Comparison of ENCODE assay signal across 8 mouse cellular contexts in genomic region chr10:119238985-119239631, GRCm38 (mm10). TPM values are rescaled to one million over a fixed set of nuclear protein-coding genes. Genes with fewer than 3 reads are reported as not detected.
A peak's percentile ranks its signal among the peaks of the same experiment; 100 is the strongest.
DNase-seq lines count a peak whose midpoint lies in the region; ATAC-seq and TF ChIP-seq lines count a peak whose summit lies in the region.

No protein-coding gene starts in this region.

- WGBS in embryonic facial prominence, embryonic 13.5 days = under 1% methylated on average over 52 of the region's 54 CpGs
- under 1% methylated on average over 46 of the region's 54 CpGs for WGBS in heart, embryonic 16.5 days
- under 1% methylated on average over 32 of the region's 54 CpGs for WGBS in lung, embryonic 16.5 days

- peaks cover 19% of the 10 kb centered on the region for H3K4me1 ChIP-seq in embryonic facial prominence, embryonic 13.5 days
- H3K4me1 ChIP-seq in heart, embryonic 16.5 days (ENCODE audit: control insufficient read depth, insufficient read depth, low read length) = peaks cover 19% of the 10 kb centered on the region
- peaks cover 16% of the 10 kb centered on the region for H3K4me1 ChIP-seq in lung, embryonic 16.5 days (replicated peaks; ENCODE audit: control insufficient read depth, insufficient read depth, low read length)

- H3K9ac ChIP-seq in embryonic facial prominence, embryonic 13.5 days = peak overlapping the region; percentile 99
- peak overlapping the region; percentile 88 for H3K9ac ChIP-seq in heart, embryonic 16.5 days (ENCODE audit: low read length)
- H3K9ac ChIP-seq in lung, embryonic 16.5 days (ENCODE audit: low read length) = peak overlapping the region; percentile 90

- H3K79me3 ChIP-seq in C2C12 (ENCODE audit: low read depth) = peaks cover 51% of the 10 kb centered on the region

- peak overlapping the region; percentile 98 for H3K27ac ChIP-seq in embryonic facial prominence, embryonic 13.5 days
- H3K27ac ChIP-seq in heart, embryonic 16.5 days (ENCODE audit: low read length) = peak overlapping the region; percentile 99
- peak overlapping the region; percentile 99 for H3K27ac ChIP-seq in lung, embryonic 16.5 days (ENCODE audit: low read length)

- H3K27me3 ChIP-seq in C2C12 (ENCODE audit: control insufficient read depth, insufficient read depth, insufficient read length) = no peaks in the 10 kb centered on the region
- H3K27me3 ChIP-seq in embryonic facial prominence, embryonic 13.5 days = no peaks in the 10 kb centered on the region
- H3K27me3 ChIP-seq in heart, embryonic 16.5 days (ENCODE audit: control insufficient read depth, insufficient read depth, low read length) = no peaks in the 10 kb centered on the region
- H3K27me3 ChIP-seq in lung, embryonic 16.5 days (ENCODE audit: control insufficient read depth, insufficient read depth, low read depth, low read length) = no peaks in the 10 kb centered on the region

- H3K79me2 ChIP-seq in C2C12 (ENCODE audit: control insufficient read depth, insufficient read depth) = peaks cover 57% of the 10 kb centered on the region

- H3K4me3 ChIP-seq in C2C12 (ENCODE audit: insufficient read depth, poor library complexity, severe bottlenecking) = peak overlapping the region; percentile 83
- peak overlapping the region; percentile 100 for H3K4me3 ChIP-seq in embryonic facial prominence, embryonic 13.5 days
- H3K4me3 ChIP-seq in heart, embryonic 16.5 days (ENCODE audit: low read length) = peak overlapping the region; percentile 71
- peak overlapping the region; percentile 96 for H3K4me3 ChIP-seq in lung, embryonic 16.5 days (ENCODE audit: low read length)

- H3K4me2 ChIP-seq in embryonic facial prominence, embryonic 13.5 days = peak overlapping the region; percentile 78
- peak overlapping the region; percentile 90 for H3K4me2 ChIP-seq in heart, embryonic 16.5 days (ENCODE audit: low read depth, low read length)
- H3K4me2 ChIP-seq in lung, embryonic 16.5 days (ENCODE audit: low read depth, low read length) = peak overlapping the region; percentile 75

- no peak for TF ChIP-seq CTCF in C2C12 (IDR thresholded peaks at IDR 0.05; ENCODE audit: control insufficient read depth, insufficient read depth, insufficient read length)

- peak; percentile 32 for ATAC-seq in embryonic facial prominence, embryonic 13.5 days (ENCODE audit: insufficient number of reproducible peaks, insufficient read depth, low FRiP score, low TSS enrichment, low read depth)
- ATAC-seq in heart, embryonic 16.5 days (replicated peaks; ENCODE audit: extremely low read depth, insufficient read depth, low FRiP score) = peak; percentile 15
- ATAC-seq in lung, embryonic 16.5 days (ENCODE audit: low read depth) = peak; percentile 43

- peaks cover 32% of the 10 kb centered on the region for H3K36me3 ChIP-seq in C2C12 (ENCODE audit: control insufficient read depth, insufficient read depth)
- peaks cover 21% of the 10 kb centered on the region for H3K36me3 ChIP-seq in embryonic facial prominence, embryonic 13.5 days
- peaks cover 8% of the 10 kb centered on the region for H3K36me3 ChIP-seq in heart, embryonic 16.5 days (ENCODE audit: control insufficient read depth, insufficient read depth)
- H3K36me3 ChIP-seq in lung, embryonic 16.5 days (ENCODE audit: control insufficient read depth, insufficient read depth, low read length) = peaks cover 6% of the 10 kb centered on the region; the same call in 1 of the 2 replicates

- peak overlapping the region; percentile 97 for H3ac ChIP-seq in C2C12 (ENCODE audit: control insufficient read depth, insufficient read length, low read depth)

- DNase-seq in adrenal gland, postnatal 14 days = peak; percentile 74
- peak; percentile 43 to 73 for DNase-seq in kidney, postnatal 36 days
- DNase-seq in ovary, adult 18-20 months (ENCODE audit: low spot score) = peak; percentile 13
- DNase-seq in thymus, postnatal 14 days = peak; percentile 53

- no peaks in the 10 kb centered on the region for H3K9me3 ChIP-seq in embryonic facial prominence, embryonic 13.5 days
- no peaks in the 10 kb centered on the region for H3K9me3 ChIP-seq in heart, embryonic 16.5 days (replicated peaks; ENCODE audit: control insufficient read depth, low read length)
- no peaks in the 10 kb centered on the region for H3K9me3 ChIP-seq in lung, embryonic 16.5 days (ENCODE audit: control insufficient read depth, low read length)

TF ChIP-seq in C2C12, 6 proteins besides CTCF, POLR2A, EP300 and RAD21:
- TF ChIP-seq MYOG (IDR thresholded peaks at IDR 0.05; ENCODE audit: control insufficient read depth, extremely low read depth, insufficient read length) (no peak), MAX (IDR thresholded peaks at IDR 0.05) (no peak), MYOD1 (IDR thresholded peaks at IDR 0.05; ENCODE audit: control insufficient read depth, insufficient read length, low read depth) (no peak), FOSL1 (IDR thresholded peaks at IDR 0.05; ENCODE audit: insufficient read depth, low read length, poor library complexity, severe bottlenecking) (no peak), CEBPB (IDR thresholded peaks at IDR 0.05; ENCODE audit: low read depth) (no peak), USF1 (IDR thresholded peaks at IDR 0.05; ENCODE audit: low read depth) (no peak)

RNA-seq across cellular contexts. Expression of gene Cand1, which starts 0.7 kb away (rescaled TPM):
- polyA plus RNA-seq in C2C12 (2012; fragmentation: generic; extraction: Trizol) = 55.5 TPM
- 88.4 and 95.3 TPM in 2 replicates for total RNA-seq in adrenal gland, postnatal 14 days (2021)
- 60.8 and 63.6 TPM in 2 replicates for polyA plus RNA-seq in embryonic facial prominence, embryonic 13.5 days (2015; fragmentation: Nextera tagmentation; extraction: Ambion mirVana)
- polyA plus RNA-seq in heart, embryonic 16.5 days (2015; fragmentation: Nextera tagmentation; extraction: Ambion mirVana) = 34.6 and 37.6 TPM in 2 replicates
- polyA plus RNA-seq in lung, embryonic 16.5 days (2015; fragmentation: Nextera tagmentation; extraction: Ambion mirVana) = 47.6 and 56.7 TPM in 2 replicates

Comparison
In these comparisons a context has a peak if more than half of its experiments do, and no peak if none do; other contexts are left out.
1. Peak in every context shown above with its lines: DNase-seq, ATAC-seq, H3K4me3 ChIP-seq and H3K27ac ChIP-seq.
2. DNase-seq: peak in every context shown above with its lines; median percentile 74 in adrenal gland, postnatal 14 days; 58 in kidney, postnatal 36 days; 53 in thymus, postnatal 14 days; 13 in ovary, adult 18-20 months.